ENCODE assay signal across 10 mouse cellular contexts in the genomic region with DNA sequence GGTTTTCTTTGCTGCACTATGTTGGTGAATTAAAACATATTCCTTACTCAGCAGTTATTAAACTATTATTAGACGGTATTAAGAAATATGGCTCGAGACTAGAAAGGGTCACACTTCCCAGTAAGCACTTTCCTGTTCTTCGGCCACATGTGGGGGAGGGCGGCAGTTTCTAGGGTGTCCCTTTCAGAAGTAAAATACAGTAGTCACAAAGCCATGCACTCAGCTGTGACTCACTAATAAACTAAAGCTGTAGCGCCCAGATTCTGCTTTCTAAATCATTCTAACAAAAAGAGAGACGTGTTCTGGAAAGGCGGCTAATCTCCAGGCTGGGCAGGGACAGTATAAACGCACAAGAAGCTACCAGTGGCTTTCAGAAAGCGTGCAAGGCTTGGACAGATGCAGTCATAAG. TPM values are rescaled to one million over a fixed set of nuclear protein-coding genes. Genes with fewer than 3 reads are reported as not detected.
DNase-seq lines count a peak whose midpoint lies in the region; ATAC-seq and TF ChIP-seq lines count a peak whose summit lies in the region.
"Had no signal": no experiment of that assay in that cellular context is flagged by ENCODE, and none has a peak within 500 bp of the region (broad histone marks: within the 10 kb centered on the region; RNA-seq: fewer than 3 reads in every experiment).

No protein-coding gene starts in this region.

- H3K4me3 ChIP-seq in kidney, embryonic 14.5 days (ENCODE audit: low read length): no peak overlapping the region
- H3K4me3 ChIP-seq in brown adipose tissue, adult 24 weeks (ENCODE audit: insufficient read depth, low read depth, low read length): 0 out of 2 replicates have a peak overlapping the region, but pooled peaks have one; percentile 13
- peak overlapping the region in 1 of 2 experiments; percentile 14; a peak in 1 of 4 replicates for H3K4me3 ChIP-seq in liver, embryonic 14.5 days (ENCODE audit: insufficient read depth in 1 of 2, low read depth in 2 of 2, low read length in 2 of 2)
- no peak overlapping the region for H3K4me3 ChIP-seq in midbrain, embryonic 15.5 days
- no peak overlapping the region for H3K4me3 ChIP-seq in midbrain, embryonic 11.5 days (ENCODE audit: low read depth, low read length)
- H3K4me3 ChIP-seq: midbrain, embryonic 12.5 days had no signal

- WGBS in kidney, embryonic 14.5 days: 21% methylated on average over 9 of the region's 9 CpGs
- WGBS in liver, embryonic 14.5 days (ENCODE audit: insufficient replicate concordance): 22% methylated on average over 9 of the region's 9 CpGs
- WGBS in midbrain, embryonic 15.5 days: 63% methylated on average over 9 of the region's 9 CpGs
- WGBS in midbrain, embryonic 11.5 days: 69% methylated on average over 9 of the region's 9 CpGs

- peak overlapping the region; percentile 47; the same call in 1 of the 2 replicates for H3K27ac ChIP-seq in kidney, embryonic 14.5 days (ENCODE audit: low read depth, low read length)
- H3K27ac ChIP-seq in brown adipose tissue, adult 24 weeks (replicated peaks; ENCODE audit: low read depth, low read length): peak overlapping the region; percentile 97
- peak overlapping the region; percentile 77 for H3K27ac ChIP-seq in liver, embryonic 14.5 days
- no peak overlapping the region for H3K27ac ChIP-seq in midbrain, embryonic 15.5 days
- no peak overlapping the region for H3K27ac ChIP-seq in midbrain, embryonic 11.5 days (ENCODE audit: low read depth, low read length)
- H3K27ac ChIP-seq: midbrain, embryonic 12.5 days had no signal

- no peak overlapping the region; the same call in 1 of the 2 replicates for H3K9ac ChIP-seq in kidney, embryonic 14.5 days (ENCODE audit: low read depth, low read length)
- peak overlapping the region; percentile 51 for H3K9ac ChIP-seq in liver, embryonic 14.5 days (replicated peaks)
- H3K9ac ChIP-seq in midbrain, embryonic 15.5 days: no peak overlapping the region; the same call in 1 of the 2 replicates
- no peak overlapping the region for H3K9ac ChIP-seq in midbrain, embryonic 11.5 days (ENCODE audit: low read length)
- H3K9ac ChIP-seq: midbrain, embryonic 12.5 days had no signal

- DNase-seq in kidney, adult 18-20 months: no peak
- peak; percentile 27 for DNase-seq in NIH3T3 (ENCODE audit: low read depth)
- no peak for DNase-seq in liver, embryonic 14.5 days (ENCODE audit: low read depth in 3 of 3, low spot score in 3 of 3)
- no peak for DNase-seq in midbrain, embryonic 11.5 days (ENCODE audit: low spot score, missing footprints)
- DNase-seq: adrenal gland, adult 2 months; gastrocnemius, postnatal 25 days had no signal

- H3K36me3 ChIP-seq in kidney, embryonic 14.5 days (ENCODE audit: control insufficient read depth, insufficient read depth, low read length): no peaks in the 10 kb centered on the region
- peaks cover 5% of the 10 kb centered on the region; the same call in 1 of the 2 replicates for H3K36me3 ChIP-seq in liver, embryonic 14.5 days (replicated peaks; ENCODE audit: control insufficient read depth, insufficient read depth, low read depth)
- no peaks in the 10 kb centered on the region for H3K36me3 ChIP-seq in midbrain, embryonic 15.5 days (replicated peaks)
- H3K36me3 ChIP-seq in midbrain, embryonic 11.5 days (ENCODE audit: control insufficient read depth, insufficient read depth, low read length): no peaks in the 10 kb centered on the region
- H3K36me3 ChIP-seq: midbrain, embryonic 12.5 days had no signal

- no peak for ATAC-seq in kidney, embryonic 14.5 days (ENCODE audit: low FRiP score, low TSS enrichment)
- no peak for ATAC-seq in liver, embryonic 14.5 days (ENCODE audit: insufficient read depth)
- ATAC-seq in midbrain, embryonic 15.5 days (replicated peaks): no peak
- no peak for ATAC-seq in midbrain, embryonic 11.5 days (ENCODE audit: low FRiP score)

- TF ChIP-seq EP300 in liver, embryonic 14.5 days (IDR thresholded peaks at IDR 0.05; ENCODE audit: low read depth): no peak

- H3K27me3 ChIP-seq in kidney, embryonic 14.5 days (ENCODE audit: control insufficient read depth, insufficient read depth, low read length): no peaks in the 10 kb centered on the region
- H3K27me3 ChIP-seq in liver, embryonic 14.5 days (ENCODE audit: control insufficient read depth, insufficient read depth, low read length): no peaks in the 10 kb centered on the region
- H3K27me3 ChIP-seq in midbrain, embryonic 15.5 days (replicated peaks): no peaks in the 10 kb centered on the region
- no peaks in the 10 kb centered on the region for H3K27me3 ChIP-seq in midbrain, embryonic 11.5 days (ENCODE audit: control insufficient read depth, insufficient read depth, low read length)

- H3K9me3 ChIP-seq in kidney, embryonic 14.5 days (ENCODE audit: control insufficient read depth, low read length): no peaks in the 10 kb centered on the region
- no peaks in the 10 kb centered on the region for H3K9me3 ChIP-seq in liver, embryonic 14.5 days (ENCODE audit: control insufficient read depth, low read length)
- H3K9me3 ChIP-seq in midbrain, embryonic 15.5 days: no peaks in the 10 kb centered on the region
- no peaks in the 10 kb centered on the region for H3K9me3 ChIP-seq in midbrain, embryonic 11.5 days (ENCODE audit: control insufficient read depth, low read length)
- H3K9me3 ChIP-seq: midbrain, embryonic 12.5 days had no signal

- peaks cover 5% of the 10 kb centered on the region; the same call in 1 of the 2 replicates for H3K4me1 ChIP-seq in kidney, embryonic 14.5 days (ENCODE audit: control insufficient read depth, insufficient read depth, low read length)
- peaks cover 34% of the 10 kb centered on the region for H3K4me1 ChIP-seq in brown adipose tissue, adult 24 weeks (ENCODE audit: control insufficient read depth, insufficient read depth, insufficient read length, low read length)
- H3K4me1 ChIP-seq in liver, embryonic 14.5 days (replicated peaks; ENCODE audit: control insufficient read depth in 2 of 2, insufficient read depth in 2 of 2, low read length in 1 of 2): peaks cover 34 to 49% of the 10 kb centered on the region in 2 experiments
- H3K4me1 ChIP-seq in midbrain, embryonic 15.5 days: peaks cover 20% of the 10 kb centered on the region
- peaks cover 12% of the 10 kb centered on the region for H3K4me1 ChIP-seq in midbrain, embryonic 11.5 days (ENCODE audit: control insufficient read depth, insufficient read depth, low read length)

- TF ChIP-seq CTCF in liver, embryonic 14.5 days (IDR thresholded peaks at IDR 0.05; ENCODE audit: low read depth): no peak

- no peak overlapping the region for H3K4me2 ChIP-seq in kidney, embryonic 14.5 days (replicated peaks; ENCODE audit: low read depth, low read length)
- H3K4me2 ChIP-seq in liver, embryonic 14.5 days (ENCODE audit: low read depth): peak overlapping the region; percentile 60
- no peak overlapping the region for H3K4me2 ChIP-seq in midbrain, embryonic 15.5 days
- H3K4me2 ChIP-seq in midbrain, embryonic 11.5 days: no peak overlapping the region
- H3K4me2 ChIP-seq: midbrain, embryonic 12.5 days had no signal

RNA-seq across cellular contexts. Expression of a gene that starts 23.3 kb away (rescaled TPM):
- 37.8 and 69.6 TPM in 2 replicates for polyA plus RNA-seq in kidney, embryonic 14.5 days (2014; fragmentation: Nextera tagmentation; extraction: Ambion mirVana)
- polyA plus RNA-seq in brown adipose tissue, adult 24 weeks (2012; ENCODE audit: insufficient read depth, insufficient read length, missing spikeins): 18.2 and 19.6 TPM in 2 replicates
- polyA plus RNA-seq in liver, embryonic 14.5 days (2012; rRNA removed): 9.3 and 11.6 TPM in 2 replicates
- polyA plus RNA-seq in liver, embryonic 14.5 days (2014; fragmentation: Nextera tagmentation; extraction: Ambion mirVana): 15.4 and 16.2 TPM in 2 replicates
- 53.4 and 54.7 TPM in 2 replicates for polyA plus RNA-seq in midbrain, embryonic 15.5 days (2015; fragmentation: Nextera tagmentation; extraction: Ambion mirVana)
- 49.9 and 53.8 TPM in 2 replicates for polyA plus RNA-seq in midbrain, embryonic 11.5 days (2014; fragmentation: Nextera tagmentation; extraction: Ambion mirVana)

RNA-seq across cellular contexts. Expression of a gene that starts 55.8 kb away (rescaled TPM):
- 17.4 and 21.3 TPM in 2 replicates for polyA plus RNA-seq in kidney, embryonic 14.5 days (2014; fragmentation: Nextera tagmentation; extraction: Ambion mirVana)
- polyA plus RNA-seq in brown adipose tissue, adult 24 weeks (2012; ENCODE audit: insufficient read depth, insufficient read length, missing spikeins): 29.5 and 44.8 TPM in 2 replicates
- polyA plus RNA-seq in liver, embryonic 14.5 days (2012; rRNA removed): 12.4 and 12.7 TPM in 2 replicates
- polyA plus RNA-seq in liver, embryonic 14.5 days (2014; fragmentation: Nextera tagmentation; extraction: Ambion mirVana): 24.9 and 28.7 TPM in 2 replicates
- 11.7 and 11.9 TPM in 2 replicates for polyA plus RNA-seq in midbrain, embryonic 15.5 days (2015; fragmentation: Nextera tagmentation; extraction: Ambion mirVana)
- 8.1 and 8.5 TPM in 2 replicates for polyA plus RNA-seq in midbrain, embryonic 11.5 days (2014; fragmentation: Nextera tagmentation; extraction: Ambion mirVana)

Comparison
In these comparisons a context has a peak if more than half of its experiments do, and no peak if none do; other contexts are left out.
1. H3K27ac ChIP-seq: peak in kidney, embryonic 14.5 days (single experiment), brown adipose tissue, adult 24 weeks (single experiment) and liver, embryonic 14.5 days (single experiment); none in midbrain, embryonic 15.5 days (single experiment) and midbrain, embryonic 11.5 days (single experiment).